Mouse (Mus musculus): ENCODE measurements at regions not wholly inside any gene's neighbourhood (a gene's known extent, or its start where the extent isn't known, plus 50 kb on each side); places are given as distances from the start of the nearest gene placed in this dataset.

GRCm38 (mm10) chr4:12541508-12541907 is 369.7 kb upstream of the Fam92a start:
- TF ChIP-seq MAFK (IDR thresholded peaks at IDR 0.05; ENCODE audit: insufficient read depth, low read depth, low read length) (no peak), ZC3H11A (IDR thresholded peaks at IDR 0.05; ENCODE audit: borderline replicate concordance, low read depth, low read length) (no peak), HCFC1 (IDR thresholded peaks at IDR 0.05; ENCODE audit: borderline replicate concordance, insufficient read depth, low read length) (no peak), ZNF384 (IDR thresholded peaks at IDR 0.05; ENCODE audit: low read depth, low read length) (no peak), CHD2 (IDR thresholded peaks at IDR 0.05; ENCODE audit: low read depth, low read length) (no peak)

Data from ES-E14 (cell line).